Mouse (Mus musculus): ENCODE measurements around the gene Tecr.

The Tecr gene

GRCm38 (mm10) chr8:83535736-83536135 lies 72.0 kb downstream of the Tecr start, which contains the start of gene Olfr370:
Gene Olfr370 (plus strand): TSS chr8:83535780.
- DNase-seq, result no peak

- DNase-seq, result no peak
Observed at GRCm38 (mm10) chr8:83534802-83535201, 73.0 kb downstream of the Tecr start.

Measured in kidney, adult 9 months (tissue).